Mouse (Mus musculus) megakaryocyte-erythroid progenitor cell, adult 5-6 weeks (primary cell): ENCODE data around the gene Bmt2. TPM values are rescaled to one million over a fixed set of nuclear protein-coding genes. Genes with fewer than 3 reads are reported as not detected.

Source experiments
- ATAC-seq: replicated peaks from 2 replicates; pipeline ENCODE4 v1.8.0; 2016; ENCODE audit warnings: mild to moderate bottlenecking, inconsistent platforms; ENCODE audit not compliant: severe bottlenecking, poor library complexity, low FRiP score, low TSS enrichment
- total RNA-seq, 2 experiments: library from RNA; stranded (forward) in 1 of 2; stranded (reverse) in 1 of 2; fragments of 200-1000, 215-1000 nt in 1 of 2; fragments of >200 nt in 1 of 2; fragmentation: Nextera tagmentation in 1 of 2; gene quantifications; 2 replicates each; pipeline ENCODE4 v1.2.3; 2014 to 2017

Gene Bmt2
- 3.5 and 5.4 TPM in 2 replicates for total RNA-seq (2014; fragmentation: Nextera tagmentation)
- total RNA-seq (2017) = 3.4 and 7.8 TPM in 2 replicates

DNA sequence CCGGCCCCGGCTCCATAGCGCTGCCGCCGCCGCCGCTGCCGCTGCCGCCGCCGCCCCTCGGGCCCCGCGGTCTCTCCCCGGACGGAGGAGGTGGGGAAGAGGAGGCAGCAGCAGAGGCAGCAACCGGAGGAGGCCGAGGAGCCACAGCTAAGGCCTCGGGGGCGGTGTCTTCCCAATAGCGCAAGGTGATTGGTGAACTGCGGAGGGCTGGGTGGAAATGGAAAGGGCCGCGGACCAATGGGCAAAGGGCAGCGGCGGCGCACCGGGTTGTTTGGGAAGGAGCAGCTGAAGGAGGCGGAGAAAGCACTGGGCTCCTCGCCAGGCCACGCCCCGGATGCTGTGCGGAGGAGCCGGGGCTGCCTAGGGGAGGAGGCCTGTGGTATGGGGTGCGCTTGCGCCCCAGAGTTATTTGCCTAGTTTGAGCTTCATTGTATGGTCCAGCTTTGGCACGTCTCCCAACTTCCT is at the start of gene Bmt2:
Bmt2 (minus strand) TSS at position 149 of the 465 bp plus-strand sequence.
- peak; percentile 99 for ATAC-seq

GRCm38 (mm10) chr6:13722166-13722565 is 44.4 kb upstream of the Bmt2 start:
- no peak for ATAC-seq

- no peak for ATAC-seq
Measured at GRCm38 (mm10) chr6:13714867-13715266, 37.1 kb upstream of the Bmt2 start.

DNA sequence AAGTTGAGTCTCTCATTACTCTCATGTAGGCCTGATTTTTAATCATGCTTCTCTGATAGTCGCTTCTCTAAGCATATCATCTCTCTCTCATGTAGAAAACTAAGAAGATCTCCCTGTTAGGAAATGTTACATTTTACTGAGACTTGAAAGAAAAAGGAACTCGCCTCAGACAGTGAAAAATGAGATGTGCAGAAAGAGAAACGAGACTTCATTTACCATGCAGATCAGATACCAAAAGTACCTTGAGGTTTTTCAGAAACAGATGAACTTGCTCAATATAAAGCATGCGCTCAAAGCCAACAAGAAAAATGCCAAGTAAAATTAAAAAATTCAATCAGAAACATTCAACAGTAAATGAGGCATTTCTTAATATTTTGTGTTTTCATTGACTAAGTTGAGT is 19.1 kb upstream of the Bmt2 start:
- ATAC-seq = no peak

DNA sequence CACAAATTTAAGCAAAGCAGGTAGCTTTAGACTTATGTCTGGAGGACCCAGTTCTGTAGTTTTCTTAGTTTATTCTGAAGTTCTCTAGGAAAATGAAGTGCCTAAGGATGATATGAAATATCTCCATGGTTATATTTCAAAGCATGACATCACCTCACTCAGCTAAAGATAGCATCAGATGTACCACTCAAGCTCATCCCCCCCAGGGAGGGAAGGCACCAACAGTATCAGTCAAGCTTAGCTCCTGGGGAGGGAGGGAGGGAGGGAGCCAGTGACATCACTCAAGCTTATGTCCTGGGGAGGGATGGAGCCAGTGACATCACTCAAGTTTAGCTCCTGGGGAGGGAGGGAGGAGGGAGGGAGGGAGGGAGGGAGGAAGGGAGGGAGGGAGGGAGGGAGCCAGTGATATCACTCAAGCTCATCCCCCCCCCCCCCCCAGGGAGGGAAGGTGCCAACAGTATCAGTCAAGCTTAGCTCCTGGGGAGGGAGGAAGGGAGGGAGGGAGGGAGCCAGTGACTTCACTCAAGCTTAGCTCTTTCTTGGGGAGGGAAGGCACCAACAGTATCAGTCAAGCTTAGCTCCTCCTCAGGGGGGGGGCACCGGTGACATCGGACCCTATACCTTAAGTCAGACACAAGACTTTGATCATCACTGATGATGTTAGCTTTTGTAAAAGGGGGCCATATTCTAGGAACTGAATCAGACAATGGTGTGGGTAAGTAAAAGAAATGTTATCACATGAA is 17.5 kb upstream of the Bmt2 start:
- no peak for ATAC-seq

DNA sequence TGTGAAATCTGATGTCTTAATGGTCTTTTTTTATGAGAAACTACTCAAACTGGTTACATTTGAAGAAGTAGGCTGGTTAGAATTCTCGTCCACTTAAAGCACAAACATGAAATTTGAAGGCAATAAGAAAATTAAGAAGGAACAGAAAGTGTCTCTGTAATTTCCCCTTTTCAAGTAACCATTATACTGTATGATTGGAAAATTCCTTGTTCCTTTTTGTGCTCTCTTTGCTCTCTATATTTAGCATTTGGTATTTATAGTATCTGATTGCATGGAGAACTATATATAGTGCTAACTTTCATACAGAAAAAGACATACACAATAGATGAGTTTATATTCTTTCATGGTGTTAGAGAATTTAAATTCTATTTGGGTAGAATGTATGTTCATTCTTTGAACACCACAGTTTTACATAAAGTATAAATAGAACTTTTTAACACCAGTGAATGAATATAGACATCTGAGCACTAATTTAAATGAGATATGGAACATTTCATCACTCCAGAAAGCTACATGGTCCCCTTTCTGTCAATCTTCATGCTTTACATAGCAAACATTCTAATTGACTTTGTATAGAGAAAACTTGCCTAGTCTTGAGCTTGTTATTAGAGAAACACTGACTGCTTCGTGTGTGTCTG is 14.0 kb upstream of the Bmt2 start:
- ATAC-seq = no peak

DNA sequence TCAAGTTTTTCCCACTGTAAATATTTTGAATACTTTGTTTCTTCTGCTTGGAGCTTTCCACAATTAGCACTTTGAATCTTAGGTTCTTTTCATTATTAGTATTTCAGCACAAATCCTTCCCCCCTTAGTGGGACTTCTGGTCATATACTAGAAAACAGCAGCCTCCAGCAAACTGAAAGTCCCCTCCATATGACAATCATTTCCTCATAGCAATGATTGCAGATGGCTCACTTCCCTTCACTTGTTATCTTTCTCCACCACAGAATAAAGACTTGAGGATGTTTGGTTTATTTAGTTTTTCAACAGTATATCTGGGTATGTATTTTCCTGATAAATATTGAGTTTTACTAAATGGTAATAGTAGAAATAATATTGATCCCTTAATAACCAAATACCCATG is 12.6 kb upstream of the Bmt2 start:
- no peak for ATAC-seq

DNA sequence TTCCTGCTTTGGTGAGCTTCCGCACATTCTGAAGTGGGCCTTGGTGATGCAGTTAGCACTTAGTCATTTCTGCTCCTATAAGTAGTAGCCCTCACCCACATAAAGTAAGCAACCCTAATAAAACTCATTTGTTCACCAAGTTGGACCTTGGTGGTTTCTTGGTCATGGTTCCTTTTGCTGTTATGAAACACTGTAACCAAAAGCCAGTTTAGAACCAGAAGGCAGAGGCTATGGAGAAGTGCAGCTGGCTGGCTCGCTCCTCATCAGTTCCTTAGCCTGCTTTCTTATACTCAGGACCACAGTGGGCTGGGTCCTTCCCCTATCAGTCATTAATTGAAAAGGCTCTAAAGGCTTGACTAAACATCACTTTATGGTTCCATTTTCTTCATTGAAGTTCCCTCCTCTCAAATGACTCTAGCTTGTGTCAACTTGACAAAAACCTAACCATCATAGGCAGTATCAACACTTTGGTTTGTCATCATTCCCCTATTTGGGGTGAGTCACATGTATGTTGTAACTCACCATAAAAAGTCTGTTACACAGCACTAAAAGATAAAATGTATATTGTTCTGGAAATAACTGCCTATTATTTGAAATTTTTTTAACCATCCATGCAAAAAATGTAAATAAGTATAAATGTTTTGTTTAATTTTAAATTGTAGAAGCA is 6.3 kb upstream of the Bmt2 start:
- ATAC-seq = no peak

- ATAC-seq = no peak
Measured at GRCm38 (mm10) chr6:13678349-13678748, 583 bp upstream of the Bmt2 start.

GRCm38 (mm10) chr6:13677141-13677761 is 515 bp downstream of the Bmt2 start:
- peak; percentile 46 for ATAC-seq

GRCm38 (mm10) chr6:13676196-13676595 is 1.6 kb downstream of the Bmt2 start:
- no peak for ATAC-seq

GRCm38 (mm10) chr6:13674600-13675305 is 3.0 kb downstream of the Bmt2 start:
- no peak for ATAC-seq

DNA sequence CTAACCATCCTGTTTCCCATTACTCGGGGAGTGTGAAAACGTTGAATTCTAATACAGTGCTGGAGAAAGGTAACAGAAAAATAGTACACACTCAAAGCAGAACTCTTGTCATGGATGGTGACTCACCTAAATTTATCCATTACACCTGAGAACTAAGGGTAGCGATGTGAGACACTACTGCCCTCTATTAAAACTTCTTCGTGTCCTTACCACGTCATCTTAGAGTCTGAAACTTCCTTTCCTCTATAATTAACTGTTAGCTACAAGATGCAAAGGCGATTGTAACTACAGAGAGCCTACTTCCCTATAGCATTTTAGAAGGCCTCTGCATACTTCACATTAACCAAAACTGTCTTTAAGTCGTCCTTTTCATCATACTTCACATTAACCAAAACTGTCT is 12.1 kb downstream of the Bmt2 start:
- no peak for ATAC-seq

GRCm38 (mm10) chr6:13658016-13658415 is 19.8 kb downstream of the Bmt2 start:
- no peak for ATAC-seq

- no peak for ATAC-seq
Measured at GRCm38 (mm10) chr6:13654081-13654480, 23.7 kb downstream of the Bmt2 start.

DNA sequence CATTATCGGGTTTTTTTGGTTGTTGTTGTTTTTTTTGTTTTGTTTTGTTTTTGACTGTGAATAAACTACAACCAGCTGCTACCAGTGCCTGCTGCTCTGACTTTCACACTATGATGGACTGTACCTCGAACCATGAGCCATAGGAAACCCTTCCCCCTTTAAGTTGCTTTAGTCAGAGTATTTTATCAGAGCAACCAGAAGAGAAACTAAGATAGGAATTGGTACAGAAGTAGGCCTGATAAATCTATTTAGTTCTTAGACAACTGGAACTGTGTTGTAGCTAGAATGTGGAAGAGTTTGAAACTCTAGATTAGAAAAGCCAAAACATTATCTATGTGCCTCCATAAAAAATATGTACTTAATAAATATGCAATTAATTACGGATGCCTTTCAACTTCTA is 25.5 kb downstream of the Bmt2 start:
- peak; percentile 37; the same call in 1 of the 2 replicates for ATAC-seq

- ATAC-seq = no peak
Measured at GRCm38 (mm10) chr6:13650854-13651253, 26.9 kb downstream of the Bmt2 start.

DNA sequence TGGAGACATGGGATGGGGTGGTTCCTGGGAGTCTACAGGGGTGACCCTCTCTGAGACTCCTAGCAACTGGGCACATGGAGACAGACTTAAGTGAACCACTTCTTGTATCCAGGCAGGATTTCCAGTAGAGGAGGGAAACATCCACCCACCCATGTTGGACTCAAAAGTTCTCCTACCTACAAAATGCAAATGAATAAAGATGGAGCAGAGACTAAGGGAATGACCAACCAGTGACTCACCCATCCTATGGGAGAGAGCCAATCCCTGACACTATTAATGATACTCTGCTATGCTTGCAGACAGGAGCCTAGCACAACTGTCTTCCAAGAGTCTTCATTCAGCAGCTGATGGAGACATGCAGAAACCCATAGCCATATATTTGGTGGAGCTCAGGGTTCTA is 29.5 kb downstream of the Bmt2 start:
- ATAC-seq = no peak

- ATAC-seq = peak; percentile 79
Measured at GRCm38 (mm10) chr6:13636582-13636989, 41.2 kb downstream of the Bmt2 start.
